Mouse (Mus musculus) testis, adult 2 months (tissue): Measurements from ENCODE around the gene Ccdc97.

Experiments used
- CTCF ChIP-seq: fragments of 200-500 bp; IDR thresholded peaks from 2 replicates; pipeline ENCODE4 v1.5.1; 2012; ENCODE audit warnings: low read depth, mild to moderate bottlenecking, inconsistent platforms, low read length, moderate library complexity; ENCODE audit not compliant: control insufficient read depth, insufficient read depth, insufficient replicate concordance
- POLR2A ChIP-seq: fragments of 200-500 bp; IDR thresholded peaks from 2 replicates; pipeline ENCODE4 v1.6.1; 2012; ENCODE audit warnings: low read depth, mild to moderate bottlenecking, inconsistent platforms, low read length, moderate library complexity; ENCODE audit not compliant: control insufficient read depth

GRCm38 (mm10) chr7:25677013-25677412 is 41.9 kb downstream of the Ccdc97 start:
- TF ChIP-seq CTCF: no peak
- no peak for TF ChIP-seq POLR2A
